Mouse (Mus musculus) frontal cortex, postnatal 25 days (tissue): ENCODE measurements at regions not wholly inside any gene's neighbourhood (a gene's known extent, or its start where the extent isn't known, plus 50 kb on each side); places are given as distances from the start of the nearest gene placed in this dataset.

ENCODE experiments used
- DNase-seq, 2 experiments: peaks; one replicate each; pipeline ENCODE4 v3.0.0; 2022; ENCODE audit warnings: low spot score in 2 of 2

- DNase-seq, result no peak
Measured at GRCm38 (mm10) chr13:101305695-101306413, 462.2 kb downstream of the Pik3r1 start.

DNA sequence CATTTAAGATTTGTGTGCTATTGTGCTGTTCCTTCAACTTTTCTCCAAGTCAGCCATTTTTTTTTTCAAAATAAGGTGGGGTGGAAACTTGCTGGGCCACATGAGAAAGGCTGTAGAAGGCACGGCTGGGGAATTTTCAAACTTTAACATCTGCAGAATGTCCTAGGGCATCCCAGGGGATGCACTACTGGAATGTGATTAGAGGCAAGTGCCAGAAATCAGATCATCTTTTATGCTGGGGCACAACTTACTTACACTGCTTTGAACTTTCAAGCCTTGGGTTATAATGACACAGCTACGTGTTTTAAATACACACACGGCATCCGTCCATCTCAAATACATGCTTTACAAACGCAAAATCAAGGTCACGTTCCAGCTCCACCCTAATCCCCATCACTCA lies 463.0 kb downstream of the Pik3r1 start:
- no peak for DNase-seq

GRCm38 (mm10) chr13:101301361-101301760 lies 466.7 kb downstream of the Pik3r1 start:
- DNase-seq, result no peak

GRCm38 (mm10) chr13:101289407-101289806 lies 456.2 kb upstream of the Slc30a5 start:
- DNase-seq, result no peak

GRCm38 (mm10) chr13:101287131-101287530 lies 453.9 kb upstream of the Slc30a5 start:
- no peak for DNase-seq

DNA sequence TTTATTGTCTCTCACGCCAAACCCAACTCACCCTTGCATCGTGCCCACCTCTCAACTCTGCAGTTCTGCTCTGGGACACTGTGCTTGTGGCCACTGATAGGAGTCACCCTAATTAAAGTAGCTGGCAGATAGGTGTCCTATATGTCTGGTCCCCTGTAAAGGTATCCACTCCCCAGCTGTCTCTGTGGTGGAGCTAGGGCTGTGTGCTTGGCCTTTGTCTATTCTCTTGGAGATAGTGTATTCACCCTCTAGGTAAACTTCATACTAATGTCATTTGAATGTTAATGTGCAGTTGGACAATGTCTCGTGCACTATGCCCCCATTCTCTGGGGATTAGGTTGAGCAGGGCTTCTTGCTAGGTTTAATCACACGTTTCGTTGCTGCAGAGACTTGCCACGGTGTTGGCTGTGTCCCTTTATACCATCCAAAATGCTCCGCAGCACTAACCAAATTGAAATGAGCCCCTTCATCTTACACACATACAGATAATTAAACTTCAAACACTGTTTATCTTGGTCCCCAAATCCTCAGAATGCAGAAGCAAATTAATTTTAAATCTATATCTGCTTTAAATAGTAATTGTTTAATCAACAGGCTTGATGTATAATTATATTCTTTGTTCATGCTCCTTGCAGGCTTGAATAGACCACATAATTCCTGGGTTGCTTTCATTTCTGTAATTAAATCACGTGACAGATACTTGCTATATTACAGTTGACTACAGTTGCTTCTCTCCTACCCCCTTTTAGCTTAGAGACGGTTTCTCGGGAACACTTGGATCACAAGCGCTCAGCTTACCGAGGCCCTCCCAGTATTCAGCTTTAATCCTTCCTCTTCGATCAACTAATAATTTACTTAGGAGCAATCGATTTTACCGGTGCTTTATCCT lies 453.0 kb upstream of the Slc30a5 start:
- DNase-seq, result no peak

- DNase-seq, result no peak
Measured at GRCm38 (mm10) chr13:101278127-101278526, 444.9 kb upstream of the Slc30a5 start.

GRCm38 (mm10) chr13:101276766-101277165 lies 443.5 kb upstream of the Slc30a5 start:
- DNase-seq, result no peak

- DNase-seq, result no peak
Measured at GRCm38 (mm10) chr13:101274470-101275141, 441.4 kb upstream of the Slc30a5 start.

GRCm38 (mm10) chr13:101273321-101273720 lies 440.1 kb upstream of the Slc30a5 start:
- no peak for DNase-seq

- no peak for DNase-seq
Measured at GRCm38 (mm10) chr13:101253698-101254468, 420.7 kb upstream of the Slc30a5 start.

DNA sequence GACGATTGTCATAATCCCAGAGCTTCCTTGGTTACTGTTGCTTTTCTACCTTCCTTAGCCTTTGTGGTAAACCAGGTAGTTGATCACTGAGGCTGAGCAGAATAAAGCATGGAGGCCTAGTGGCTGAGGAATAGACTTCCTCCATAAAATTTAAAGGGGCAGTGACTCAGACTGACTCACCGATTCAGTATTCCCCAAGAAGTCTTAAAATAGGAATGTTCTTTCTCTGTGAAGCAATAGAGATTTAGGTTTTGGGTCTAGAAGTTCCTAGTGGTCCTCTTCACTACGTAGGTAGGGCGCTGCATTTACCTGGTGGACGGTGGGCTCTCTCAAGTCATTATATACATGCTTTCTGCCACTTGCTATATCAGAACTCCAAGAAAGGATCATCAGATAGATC lies 416.1 kb upstream of the Slc30a5 start:
- DNase-seq, result no peak

DNA sequence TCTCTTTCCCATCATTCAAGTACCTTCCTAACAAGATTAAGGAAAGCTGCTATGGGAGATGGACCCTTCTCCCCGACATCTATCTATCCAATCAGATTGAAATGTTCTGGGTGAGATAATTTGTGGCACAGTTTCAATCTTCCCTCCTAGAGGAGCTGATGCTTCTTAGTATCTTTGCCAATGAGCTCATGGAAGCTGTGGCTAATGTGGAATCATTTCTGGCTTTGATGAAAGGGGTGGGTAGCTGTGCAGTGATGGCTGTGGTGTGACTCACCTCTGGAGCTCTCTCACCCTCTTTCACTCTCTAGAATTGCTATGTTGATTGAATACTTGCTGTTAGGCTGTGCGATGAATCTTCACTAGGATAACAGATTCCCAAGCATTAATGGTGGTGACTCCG lies 411.1 kb upstream of the Slc30a5 start:
- DNase-seq, result no peak

DNA sequence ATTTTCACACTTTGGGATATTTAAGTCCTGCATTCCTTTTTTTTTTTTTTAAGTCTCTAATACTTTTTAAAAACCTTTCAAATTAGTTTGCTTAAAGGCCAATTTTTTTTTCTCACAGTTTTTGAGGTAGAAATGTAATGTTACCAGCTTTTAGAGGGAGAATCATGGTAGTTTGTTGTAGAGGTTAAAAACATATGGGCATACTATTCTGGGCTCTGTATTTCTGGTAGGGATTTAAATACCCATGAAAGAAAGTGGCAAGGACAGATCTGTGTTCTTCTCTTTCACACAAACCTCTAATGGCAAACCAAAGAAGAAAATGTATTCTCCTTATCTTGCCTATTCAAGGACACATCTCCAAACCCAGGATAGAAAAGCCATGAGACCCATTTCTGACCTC lies 405.6 kb upstream of the Slc30a5 start:
- DNase-seq, result no peak

GRCm38 (mm10) chr13:101237035-101237434 lies 403.8 kb upstream of the Slc30a5 start:
- DNase-seq, result no peak

- DNase-seq, result no peak
Measured at GRCm38 (mm10) chr13:101235846-101236245, 402.6 kb upstream of the Slc30a5 start.

DNA sequence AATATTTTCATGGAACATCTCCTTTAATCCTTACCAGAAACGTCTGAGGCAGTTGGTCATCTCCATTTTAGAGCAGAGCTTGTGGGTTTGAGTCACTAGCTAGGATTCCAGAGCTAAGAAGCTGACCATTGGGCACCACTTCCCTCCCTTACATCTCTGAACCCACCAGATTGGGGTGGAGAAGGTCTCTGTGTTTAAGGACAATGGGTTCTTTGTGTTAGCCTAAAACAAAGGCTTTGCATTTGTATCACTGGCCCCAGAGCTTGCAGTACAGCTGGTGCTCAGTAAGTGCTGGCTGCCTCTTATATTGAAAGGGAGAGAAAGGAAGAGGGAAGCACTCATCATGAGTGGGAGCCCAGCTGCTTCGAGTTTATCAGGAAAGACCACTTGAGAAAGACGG lies 401.9 kb upstream of the Slc30a5 start:
- DNase-seq, result no peak

- no peak for DNase-seq
Measured at GRCm38 (mm10) chr13:101234550-101234949, 401.3 kb upstream of the Slc30a5 start.

DNA sequence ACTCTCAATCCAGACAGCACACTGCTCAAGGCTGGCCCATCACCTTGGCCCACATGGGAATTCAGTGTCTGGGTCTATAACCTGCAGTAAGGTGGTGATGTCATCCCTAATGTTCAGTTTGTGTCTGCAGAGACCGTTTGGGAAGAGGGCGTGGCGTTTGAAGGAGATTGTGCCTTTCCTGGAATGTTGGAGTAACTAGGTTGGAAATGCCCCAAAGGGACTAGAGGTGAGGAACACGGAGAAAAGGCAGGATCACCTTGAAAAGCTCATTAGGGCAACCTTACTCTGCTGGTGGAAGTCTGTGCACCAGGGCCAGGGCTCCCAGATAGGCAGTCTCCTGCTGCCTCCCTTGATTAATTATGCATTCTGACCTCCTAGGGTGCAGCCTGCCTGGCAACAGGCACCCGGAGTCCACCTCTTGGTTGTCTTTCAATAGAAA lies 400.6 kb upstream of the Slc30a5 start:
- no peak for DNase-seq

GRCm38 (mm10) chr13:101233181-101233842 lies 400.1 kb upstream of the Slc30a5 start:
- DNase-seq, result no peak

DNA sequence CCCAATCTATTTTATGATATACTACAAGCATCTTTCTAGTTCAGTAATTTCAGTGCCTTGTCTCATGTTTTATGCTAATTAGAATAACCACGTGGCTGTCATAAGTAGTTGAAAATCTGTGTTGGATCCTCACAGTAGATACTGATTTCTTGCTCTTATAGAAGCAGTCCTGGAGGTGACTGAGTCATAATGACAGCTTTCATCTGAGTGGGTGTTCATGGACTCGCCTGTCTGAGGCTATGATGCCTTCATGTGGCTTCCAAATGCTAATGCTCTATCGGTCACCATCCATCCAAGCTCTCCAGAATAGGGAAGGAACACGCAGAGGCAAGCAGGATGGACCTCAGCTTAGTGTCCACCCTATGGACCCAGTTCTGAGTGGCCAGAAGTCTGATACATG lies 396.6 kb upstream of the Slc30a5 start:
- DNase-seq, result no peak
